Mouse (Mus musculus) T-helper 2 cell (primary cell): ENCODE measurements around the gene Ppfia3.
"Not testable (repeated sequence)": the region's sequence is repeated elsewhere in the genome, so short reads cannot be mapped to it uniquely, and the experiment has no call there.

Source experiments
- in situ Hi-C: fragments of 300-600 bp; cut with MboI, MseI; formaldehyde crosslinking; loops from one replicate; pipeline ENCODE4 v1.15.1; 2025; ENCODE audit warnings: high pct_unique_total_duplicates

Gene Ppfia3

DNA sequence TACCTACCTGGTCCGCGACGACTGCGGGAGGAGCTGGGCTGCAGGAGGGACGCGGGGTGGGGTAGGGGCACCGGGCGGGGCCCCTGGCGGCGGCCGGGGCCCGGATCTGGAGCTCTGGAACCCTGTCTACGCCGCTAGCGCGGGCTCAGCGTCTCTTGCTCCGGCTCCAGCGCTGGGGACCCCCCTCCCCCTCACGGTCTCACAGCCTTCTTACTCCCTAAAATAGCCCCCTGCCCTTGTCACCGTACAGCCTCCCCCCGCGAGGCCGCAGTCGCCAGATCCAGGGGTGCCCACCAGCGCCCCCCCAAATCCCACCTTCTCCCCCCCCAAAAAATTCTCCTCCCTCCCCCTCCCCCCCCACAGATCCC lies at the start of gene Ppfia3:
TSS of gene Ppfia3 (minus strand) at position 368 of the 368 bp plus-strand sequence.
- in situ Hi-C loops, result no loop called here

DNA sequence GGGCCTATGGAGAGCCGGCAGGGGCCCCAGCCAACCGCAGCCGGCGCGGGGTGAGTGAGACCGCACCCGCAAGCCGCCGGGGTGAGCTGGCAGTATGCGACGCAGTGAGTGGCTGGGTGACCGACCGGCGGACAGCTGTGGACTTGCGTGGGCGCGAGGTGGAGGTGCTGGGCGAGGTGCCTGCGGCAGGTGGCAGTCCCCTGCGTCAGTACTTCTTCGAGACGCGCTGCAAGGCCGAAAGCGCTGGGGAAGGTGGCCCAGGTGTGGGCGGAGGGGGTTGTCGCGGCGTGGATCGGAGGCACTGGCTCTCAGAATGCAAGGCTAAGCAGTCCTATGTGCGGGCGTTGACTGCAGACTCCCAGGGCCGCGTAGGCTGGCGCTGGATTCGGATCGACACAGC lies 48.8 kb upstream of the Ppfia3 start:
- in situ Hi-C loops, result no loop called here

DNA sequence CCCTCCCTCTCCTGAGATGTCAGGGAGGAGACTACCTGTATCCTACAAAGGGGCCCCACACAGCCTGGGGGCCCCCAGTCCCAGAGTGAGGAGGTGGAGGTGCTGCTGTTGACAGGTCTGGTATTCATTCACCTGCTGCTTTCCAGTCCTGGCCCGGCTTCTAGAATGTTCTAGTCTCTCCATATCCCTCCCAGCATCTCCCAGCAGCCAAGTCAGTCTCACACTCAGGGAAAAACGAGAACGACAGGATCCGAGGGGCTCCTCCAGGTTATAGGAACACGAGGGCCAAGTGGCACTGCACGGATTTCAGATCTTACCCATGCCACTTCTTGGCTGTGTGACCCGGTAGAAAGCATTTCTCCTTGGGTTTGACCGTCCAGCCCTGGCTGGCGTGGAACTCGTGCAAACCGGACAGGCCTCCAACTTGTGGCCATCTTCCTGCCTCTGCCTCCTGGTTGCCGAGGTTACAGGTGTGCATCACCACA lies 48.0 kb upstream of the Ppfia3 start:
- in situ Hi-C loops, result no loop called here

DNA sequence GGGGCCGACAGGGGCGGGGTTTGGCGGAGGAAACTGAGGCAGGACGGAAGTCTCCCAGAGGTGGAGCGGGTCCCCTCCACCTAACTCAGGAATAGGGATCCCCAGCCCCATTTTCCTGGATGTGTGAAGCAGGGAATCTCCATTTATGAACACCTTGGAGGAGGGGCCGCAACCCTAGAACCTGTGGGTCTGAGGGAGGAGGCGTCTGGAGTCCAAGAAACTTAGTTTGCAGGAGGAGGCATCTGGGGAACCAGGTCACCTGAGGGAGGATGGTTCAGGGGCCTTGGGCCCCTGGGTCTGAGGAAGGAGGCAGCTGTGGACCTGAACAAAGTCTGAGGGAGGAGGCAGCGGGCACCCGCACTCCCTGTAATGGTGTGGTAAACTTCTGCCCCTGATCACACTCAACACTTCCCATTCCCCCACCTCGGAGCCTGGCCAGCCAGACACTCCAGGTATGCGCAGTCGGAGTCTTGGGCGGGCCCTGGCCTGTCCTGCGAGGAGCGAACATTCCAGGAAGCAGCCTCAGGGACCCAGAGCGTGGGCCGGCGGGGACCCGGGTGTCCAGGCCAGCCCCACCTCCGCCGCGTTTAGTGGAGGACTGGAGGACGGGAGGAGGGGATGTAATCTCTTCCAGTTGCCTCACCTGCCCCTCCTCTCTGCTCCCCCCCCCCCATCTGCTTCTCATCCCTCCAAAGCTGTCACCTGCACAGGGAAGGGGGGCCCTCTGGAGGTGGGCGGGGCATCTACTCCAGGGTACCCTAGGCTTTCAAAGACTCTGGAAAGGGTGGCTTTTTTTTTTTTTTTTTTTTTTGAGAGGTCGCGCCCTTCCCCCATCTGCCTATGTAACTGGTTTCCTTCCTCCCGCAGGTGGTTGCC lies 47.3 kb upstream of the Ppfia3 start:
- in situ Hi-C loops, result no loop called here

DNA sequence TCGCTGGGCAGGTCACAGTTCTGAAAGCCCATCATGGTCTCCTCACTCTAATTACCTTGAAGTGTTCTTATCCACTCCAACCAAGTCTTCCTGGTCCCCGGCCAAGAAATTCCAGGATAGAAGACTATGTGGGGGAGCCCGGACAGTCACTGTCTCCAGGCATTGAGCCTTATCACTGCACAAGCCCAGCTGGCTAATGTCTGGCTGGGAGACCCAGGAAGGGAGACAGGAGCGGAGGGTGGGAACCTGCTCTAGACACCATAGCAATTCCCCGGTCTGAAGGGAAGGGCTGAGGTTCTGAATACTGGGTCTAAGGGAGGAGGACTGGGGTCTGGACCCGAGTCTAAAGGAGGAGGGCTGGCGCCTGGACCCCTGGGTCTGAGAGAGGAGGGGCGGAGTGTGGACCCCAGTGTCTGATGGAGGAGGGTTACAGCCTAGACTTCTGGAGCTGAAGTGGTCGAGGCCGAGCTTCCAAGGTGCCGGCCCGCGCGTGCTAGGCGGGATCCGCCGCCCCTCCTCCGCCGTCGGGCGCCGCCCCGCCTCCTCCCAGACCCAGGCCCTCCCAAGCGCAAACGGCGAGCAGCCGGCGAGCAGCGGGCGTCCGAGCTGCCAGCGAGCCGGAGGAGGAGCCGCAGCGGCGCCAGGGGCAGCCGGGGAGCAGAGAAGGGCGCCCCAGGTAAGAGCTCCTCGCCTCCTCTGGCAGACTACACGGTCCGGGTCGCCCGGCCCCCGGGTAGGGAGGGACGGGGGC lies 46.5 kb upstream of the Ppfia3 start, which contains the start of gene Ntf5:
TSS of gene Ntf5 (plus strand) at position 583 of the 751 bp plus-strand sequence.
- in situ Hi-C loops, result no loop called here

DNA sequence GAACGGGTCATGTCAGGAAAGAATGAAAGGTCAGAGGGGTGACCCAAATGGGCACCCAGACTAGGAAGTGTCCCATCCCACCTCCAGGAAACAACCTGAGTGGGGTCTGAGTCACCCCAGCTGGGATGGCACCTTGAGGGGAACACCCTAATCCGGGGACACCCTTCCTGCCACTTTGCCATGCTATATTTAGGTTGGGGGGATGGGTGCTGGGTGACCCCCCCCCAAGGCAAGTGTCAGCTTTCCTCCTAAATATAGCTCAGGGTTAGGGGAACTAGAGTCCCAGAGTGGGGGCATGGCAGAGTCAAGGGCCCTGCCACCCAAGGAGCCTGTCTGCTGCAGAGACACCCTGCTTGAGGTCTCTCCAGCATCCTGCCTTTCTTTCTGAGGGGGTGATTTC lies 45.6 kb upstream of the Ppfia3 start:
- in situ Hi-C loops, result no loop called here

DNA sequence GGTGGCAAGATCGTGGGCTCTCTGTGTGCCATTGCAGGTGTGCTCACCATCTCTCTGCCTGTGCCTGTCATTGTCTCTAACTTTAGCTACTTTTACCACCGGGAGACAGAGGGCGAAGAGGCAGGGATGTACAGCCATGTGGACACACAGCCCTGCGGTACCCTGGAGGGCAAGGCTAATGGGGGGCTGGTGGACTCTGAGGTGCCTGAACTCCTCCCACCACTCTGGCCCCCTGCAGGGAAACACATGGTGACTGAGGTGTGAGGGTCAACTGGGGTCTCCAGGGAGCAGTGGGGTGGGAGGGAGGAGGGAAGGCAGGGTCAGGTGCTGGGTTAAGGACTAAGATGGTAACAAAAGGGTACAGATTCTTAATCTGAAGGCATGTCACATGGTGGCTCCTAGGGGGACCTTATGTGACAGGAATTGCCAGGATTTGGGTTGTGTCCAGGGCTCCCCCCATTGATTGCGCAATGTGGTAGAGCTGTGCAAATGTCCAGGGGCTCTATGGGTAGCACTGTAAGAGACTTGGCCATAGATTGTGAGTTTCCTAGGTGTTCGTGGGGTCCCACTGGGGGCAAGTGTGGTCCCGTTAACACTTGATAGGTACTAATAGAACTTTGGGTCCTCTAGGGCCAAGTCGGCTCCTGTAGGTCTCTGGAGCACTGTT lies 42.8 kb upstream of the Ppfia3 start:
- in situ Hi-C loops, result no loop called here

DNA sequence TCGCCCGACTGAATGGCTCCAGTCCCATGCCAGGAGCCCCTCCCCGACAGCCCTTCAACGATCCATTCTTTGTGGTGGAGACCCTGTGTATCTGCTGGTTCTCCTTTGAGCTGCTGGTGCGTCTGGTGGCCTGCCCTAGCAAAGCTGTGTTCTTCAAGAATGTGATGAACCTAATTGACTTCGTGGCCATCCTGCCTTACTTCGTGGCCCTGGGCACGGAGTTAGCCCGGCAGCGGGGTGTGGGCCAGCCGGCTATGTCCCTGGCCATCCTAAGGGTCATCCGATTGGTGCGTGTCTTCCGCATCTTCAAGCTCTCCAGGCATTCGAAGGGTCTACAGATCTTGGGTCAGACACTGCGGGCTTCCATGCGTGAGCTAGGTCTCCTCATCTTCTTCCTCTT lies 42.1 kb upstream of the Ppfia3 start:
- in situ Hi-C loops, result no loop called here

DNA sequence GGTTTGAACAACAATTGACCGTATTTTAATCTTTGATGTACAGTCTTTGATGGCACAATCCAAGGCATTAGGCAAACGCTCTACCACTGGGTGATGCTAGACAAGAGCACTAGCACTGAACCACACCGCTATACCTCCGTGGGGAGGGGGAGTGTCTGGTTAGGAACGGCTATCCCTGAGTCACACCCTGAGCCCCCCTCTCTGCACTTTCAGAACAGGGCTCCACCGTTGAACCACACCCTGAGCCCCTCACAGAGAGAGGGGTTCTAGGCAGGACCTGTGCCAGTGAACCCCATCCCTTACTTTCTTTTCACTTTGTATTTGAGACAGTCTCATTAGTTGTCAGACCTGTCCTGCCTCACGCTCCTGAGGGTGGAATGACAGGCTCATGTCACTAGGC lies 41.5 kb upstream of the Ppfia3 start:
- in situ Hi-C loops, result no loop called here

DNA sequence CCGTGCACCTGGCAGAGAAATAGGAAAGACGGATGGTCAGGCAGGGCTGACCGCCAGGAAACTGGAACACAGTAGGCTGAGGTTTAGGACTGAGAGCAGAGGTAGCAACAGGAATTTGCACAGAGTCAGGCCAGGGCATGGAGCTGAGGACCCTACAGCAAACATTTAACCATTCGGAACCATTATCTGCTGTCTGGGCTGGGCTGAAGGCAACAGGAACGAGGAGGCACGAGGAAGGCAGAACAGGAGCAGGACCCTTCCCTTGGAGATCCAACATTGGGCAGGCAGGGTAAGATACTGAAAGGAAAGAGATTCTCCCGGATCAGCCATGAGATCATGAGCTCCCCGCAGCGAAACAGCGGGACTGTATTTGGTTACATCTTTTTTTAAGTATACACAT lies 41.0 kb upstream of the Ppfia3 start:
- in situ Hi-C loops, result no loop called here

DNA sequence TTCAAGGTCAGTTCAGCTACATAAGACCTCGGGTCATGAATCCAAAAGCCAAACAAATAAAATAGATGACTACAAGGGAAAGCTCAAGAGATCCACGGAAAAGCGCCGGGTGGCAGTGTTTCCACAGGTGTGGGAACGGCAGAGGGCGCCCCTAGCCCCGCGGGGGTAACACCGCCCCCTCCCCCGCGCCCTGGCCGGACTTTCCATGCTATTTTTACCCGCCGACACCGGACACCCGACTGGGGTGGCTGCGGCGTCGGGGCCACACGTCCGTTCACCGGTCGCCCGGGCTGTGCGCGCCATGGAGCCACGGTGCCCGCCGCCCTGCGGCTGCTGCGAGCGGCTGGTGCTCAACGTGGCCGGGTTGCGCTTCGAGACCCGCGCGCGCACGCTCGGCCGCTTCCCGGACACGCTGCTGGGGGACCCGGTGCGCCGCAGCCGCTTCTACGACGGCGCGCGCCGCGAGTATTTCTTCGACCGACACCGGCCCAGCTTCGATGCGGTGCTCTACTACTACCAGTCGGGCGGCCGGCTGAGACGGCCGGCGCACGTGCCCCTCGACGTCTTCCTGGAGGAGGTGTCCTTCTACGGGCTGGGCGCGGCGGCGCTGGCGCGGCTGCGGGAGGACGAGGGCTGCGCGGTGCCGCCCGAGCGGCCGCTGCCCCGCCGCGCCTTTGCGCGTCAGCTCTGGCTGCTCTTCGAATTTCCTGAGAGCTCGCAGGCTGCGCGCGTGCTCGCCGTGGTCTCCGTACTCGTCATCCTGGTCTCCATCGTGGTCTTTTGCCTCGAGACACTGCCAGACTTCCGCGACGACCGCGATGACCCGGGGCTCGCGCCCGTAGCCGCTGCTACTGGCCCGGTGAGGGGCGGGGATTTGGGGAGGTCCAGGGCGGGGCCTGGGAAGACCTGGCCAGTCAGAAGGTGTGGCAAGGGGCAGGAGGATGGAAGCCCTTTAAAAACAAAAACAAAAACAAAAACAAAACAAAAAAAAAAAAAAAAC lies 39.6 kb upstream of the Ppfia3 start:
- in situ Hi-C loops, result no loop called here

DNA sequence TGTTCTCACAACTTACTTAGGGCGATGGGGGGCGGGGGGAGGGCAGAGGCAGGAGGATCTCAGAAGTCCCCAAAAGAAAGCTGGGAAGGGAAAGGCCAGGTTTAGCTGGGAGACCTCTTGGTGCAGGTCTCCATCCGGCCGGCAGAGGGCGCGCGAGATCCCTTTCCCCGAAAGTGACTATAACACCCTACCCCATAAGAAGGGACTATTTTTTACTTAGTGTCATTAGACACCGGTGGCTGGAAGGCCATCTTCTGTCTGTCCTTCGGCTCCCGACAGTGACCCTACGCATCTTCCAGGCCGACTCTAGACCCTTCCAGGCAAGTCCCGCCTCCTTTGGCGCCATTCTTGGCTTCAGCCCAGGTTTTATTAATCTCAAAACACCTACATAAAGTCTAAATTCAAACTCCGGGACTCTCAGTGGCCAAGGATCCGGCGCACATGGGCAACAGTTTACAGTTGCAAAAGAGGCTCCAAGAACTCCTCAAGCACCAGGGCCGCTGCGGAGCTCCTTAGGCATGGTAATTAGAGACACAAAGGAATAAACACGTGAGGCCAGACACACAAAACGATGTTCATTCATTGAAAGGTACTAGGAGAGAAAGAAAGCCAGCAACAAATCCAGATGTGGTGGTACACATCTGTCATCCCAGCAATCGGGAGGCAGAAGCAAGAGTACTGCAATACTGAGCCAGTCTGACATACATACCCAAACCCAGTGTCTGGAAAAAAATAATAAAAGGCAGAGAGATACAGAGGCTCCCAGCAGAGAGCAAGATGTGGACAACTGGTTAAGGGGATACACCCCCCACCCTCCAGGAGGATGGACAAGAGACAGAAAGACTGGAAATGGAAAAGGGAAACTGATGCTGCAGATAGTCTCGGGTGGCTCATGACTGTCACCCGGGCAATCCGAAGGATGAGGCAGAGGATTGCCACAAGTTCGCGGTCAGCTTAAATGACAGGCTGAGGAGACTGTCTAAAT lies 38.6 kb upstream of the Ppfia3 start, which contains the start of gene Kcna7:
TSS of gene Kcna7 (plus strand) at position 563 of the 985 bp plus-strand sequence.
- in situ Hi-C loops, result no loop called here

DNA sequence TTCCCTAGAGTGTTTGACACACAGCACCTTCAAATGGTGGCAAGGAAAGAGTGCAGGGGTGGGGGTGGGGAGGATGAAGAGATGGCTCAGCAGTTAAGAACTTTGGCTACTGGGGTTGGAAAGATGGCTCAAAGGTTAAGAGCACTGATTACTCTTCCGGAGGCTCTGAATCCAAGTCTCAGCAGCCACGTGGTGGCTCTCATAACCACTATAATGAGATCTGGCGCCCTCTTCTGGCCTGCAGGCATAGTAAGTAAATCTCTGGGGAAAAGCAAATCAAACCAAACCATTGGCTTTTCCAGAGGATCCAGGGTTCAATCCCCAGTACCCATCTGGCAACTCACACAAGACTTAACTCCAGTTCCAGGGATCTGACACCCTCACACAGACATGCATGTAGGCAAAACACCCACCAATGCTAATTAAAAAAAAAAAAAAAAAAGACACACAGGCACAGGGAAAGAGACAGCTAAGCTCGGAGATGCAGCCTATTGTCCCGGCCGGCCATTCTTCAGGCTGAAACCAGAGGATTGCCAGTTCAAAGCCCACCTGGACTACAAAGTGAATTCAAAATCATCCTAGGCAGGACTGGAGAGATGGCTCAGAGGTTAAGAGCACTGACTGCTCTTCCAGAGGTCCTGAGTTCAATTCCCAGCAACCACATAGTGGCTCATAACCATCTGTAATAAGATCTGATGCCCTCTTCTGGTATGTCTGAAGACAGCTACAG lies 36.9 kb upstream of the Ppfia3 start:
- in situ Hi-C loops, result no loop called here

DNA sequence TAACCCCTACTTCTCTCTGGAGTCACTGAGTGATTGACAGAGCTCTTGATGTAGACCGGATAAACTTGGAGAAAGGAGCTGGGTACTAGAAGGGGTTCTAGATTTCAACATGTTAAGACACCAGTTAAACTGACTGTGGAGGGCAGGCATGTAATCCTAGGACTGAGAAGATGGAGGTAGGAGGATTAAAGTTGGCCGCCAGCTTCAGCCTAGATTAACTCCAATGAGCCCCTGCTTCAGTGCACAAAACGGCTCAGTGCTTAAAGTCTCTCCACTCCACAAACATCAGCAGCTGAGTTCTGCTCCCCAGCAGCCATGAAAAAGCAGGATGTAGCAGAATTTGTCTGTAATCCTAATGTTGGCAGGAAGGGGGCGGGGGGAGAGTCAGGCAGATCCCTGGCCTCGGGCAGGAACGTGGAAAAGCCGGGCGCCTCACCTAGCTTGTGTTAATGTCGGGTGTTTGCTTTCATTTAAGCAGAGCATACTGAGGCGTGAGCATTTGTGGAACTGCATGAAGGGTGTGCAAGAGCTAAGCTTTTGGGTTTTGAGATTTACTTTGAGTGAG lies 34.8 kb upstream of the Ppfia3 start:
- in situ Hi-C loops, result no loop called here

DNA sequence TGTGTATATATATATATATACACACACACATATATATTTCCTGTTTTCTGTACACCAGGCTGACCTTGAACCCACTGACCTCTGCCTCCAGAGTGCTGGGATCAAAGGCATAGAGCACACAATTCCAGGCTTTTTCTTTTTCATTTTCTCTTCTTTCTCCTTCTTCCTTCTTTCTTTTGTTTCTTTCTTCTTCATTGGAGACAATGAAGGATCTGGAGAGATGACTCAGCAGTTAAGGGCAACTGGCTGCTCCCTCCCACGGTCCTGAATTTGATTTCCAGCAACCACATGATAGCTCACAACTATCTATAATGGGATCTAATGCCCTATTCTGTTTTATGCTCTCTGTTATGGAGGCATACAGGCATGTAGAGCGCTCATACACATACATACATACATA lies 30.0 kb upstream of the Ppfia3 start:
- in situ Hi-C loops, result no loop called here

DNA sequence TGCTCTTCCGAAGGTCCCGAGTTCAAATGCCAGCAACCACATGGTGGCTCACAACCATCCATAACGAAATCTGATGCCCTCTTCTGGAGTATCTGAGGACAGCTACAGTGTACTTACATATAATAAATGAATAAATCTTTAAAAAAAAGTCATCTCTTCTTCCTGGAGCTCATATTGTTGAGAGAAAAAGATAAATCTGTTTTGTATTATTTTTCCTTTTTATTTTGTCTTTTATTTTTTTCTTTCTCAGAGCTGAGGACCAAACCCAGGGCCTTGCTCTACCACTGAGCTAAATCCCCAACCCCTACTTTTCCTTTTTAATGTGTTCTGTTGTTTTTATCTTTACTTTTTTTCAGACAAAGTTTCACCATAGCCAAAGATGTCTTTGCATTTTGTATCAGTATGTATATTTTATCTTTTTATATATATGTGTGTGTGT lies 29.5 kb upstream of the Ppfia3 start:
- in situ Hi-C loops, result not testable (repeated sequence)

DNA sequence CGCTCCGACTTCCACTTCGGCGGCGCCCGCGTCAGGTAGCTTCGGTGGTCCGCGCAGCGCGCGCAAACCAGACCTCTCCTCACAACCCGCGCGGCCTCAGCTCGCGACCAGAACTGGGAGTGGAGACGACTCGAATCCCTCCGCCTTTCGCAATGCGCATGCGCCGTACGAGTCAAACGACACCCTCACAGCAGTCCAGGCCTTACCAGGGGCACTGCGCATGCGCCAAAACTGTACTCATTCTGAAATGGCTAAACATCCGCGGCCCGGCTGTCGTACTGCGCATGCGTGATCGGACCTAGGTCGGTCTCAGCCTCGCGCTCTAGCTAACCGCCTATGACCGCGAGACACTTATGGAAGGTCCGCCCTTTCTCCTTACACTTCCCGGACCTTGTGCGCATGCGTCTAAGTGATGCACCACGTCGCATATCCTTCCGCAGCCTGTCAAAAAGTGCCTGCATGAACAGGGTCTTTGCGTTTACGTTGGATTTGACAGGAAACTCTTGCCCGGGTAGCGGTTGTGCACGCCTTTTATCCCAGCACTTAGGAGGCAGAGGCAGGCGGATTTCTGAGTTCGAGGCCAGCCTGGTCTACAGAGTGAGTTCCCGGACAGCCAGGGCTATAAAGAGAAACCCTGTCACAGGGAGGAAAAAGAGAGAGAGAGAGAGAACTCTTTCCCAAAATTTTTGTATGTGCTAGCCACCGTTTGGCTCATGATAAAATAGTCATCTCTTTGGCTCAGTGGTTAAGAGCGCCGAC lies 28.9 kb upstream of the Ppfia3 start, which contains the start of gene Snrnp70:
TSS of gene Snrnp70 (minus strand) at position 165 of the 759 bp plus-strand sequence.
- in situ Hi-C loops, result no loop called here

DNA sequence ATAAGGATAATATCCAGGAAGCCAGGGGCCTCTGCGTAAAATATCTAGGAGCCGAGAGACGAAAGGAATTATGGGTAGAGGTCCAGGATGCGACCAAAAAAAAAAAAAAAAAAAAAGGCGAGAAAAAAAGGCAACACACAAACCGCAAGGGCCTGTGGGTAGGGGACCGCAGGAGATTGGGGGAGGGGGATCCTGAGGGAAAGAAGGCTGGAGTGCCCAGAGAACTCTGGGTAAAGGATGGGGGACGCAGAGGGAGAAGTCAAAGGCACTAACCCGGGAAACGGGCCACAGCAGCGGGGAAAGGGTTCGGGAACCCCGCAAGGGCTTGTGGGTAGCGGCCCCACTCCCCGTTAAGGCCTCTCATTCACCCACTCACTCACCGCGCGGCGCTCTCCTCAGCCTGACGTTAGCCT lies 28.3 kb upstream of the Ppfia3 start:
- in situ Hi-C loops, result no loop called here
